Mouse (Mus musculus): Measurements from ENCODE around the gene Rps6kb1. TPM values are rescaled to one million over a fixed set of nuclear protein-coding genes. Genes with fewer than 3 reads are reported as not detected.

Rps6kb1 gene
- polyA plus RNA-seq, 1 experiment from 2014 or later: 54.8 TPM

DNA sequence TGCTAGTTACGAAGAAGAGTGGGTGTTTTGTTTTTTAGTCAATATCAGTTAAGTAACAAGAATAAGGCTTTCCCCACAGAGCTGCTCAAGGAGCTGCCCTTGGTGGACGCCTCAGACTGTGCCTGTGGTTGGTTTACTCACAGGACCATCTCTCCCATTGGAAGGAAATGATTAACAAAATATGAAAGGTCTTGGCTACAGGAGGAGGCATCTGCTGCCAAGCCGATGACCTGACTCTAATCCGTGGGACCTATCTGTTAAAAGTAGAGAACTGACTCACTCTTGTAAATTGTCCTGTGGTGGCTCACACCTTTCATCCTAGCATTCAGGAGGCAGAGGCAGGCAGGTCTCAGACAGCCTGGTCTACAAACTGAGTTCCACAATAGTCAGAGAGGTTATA lies 17.1 kb downstream of the Rps6kb1 start:
- Histone ChIP-seq H3K4me2 (no peak overlapping the region), H3K27me3 (no peaks in the 10 kb centered on the region), H3K4me3 (no peak overlapping the region), H3K36me3 (peaks cover 76% of the 10 kb centered on the region), H3K4me1 (replicated peaks) (no peaks in the 10 kb centered on the region), H3K9ac (no peak overlapping the region), H3K27ac (replicated peaks) (no peak overlapping the region), H3K9me3 (no peaks in the 10 kb centered on the region)
- ATAC-seq (ENCODE audit: low read depth): no peak
- 96% methylated on average over 4 of the region's 4 CpGs for WGBS

DNA sequence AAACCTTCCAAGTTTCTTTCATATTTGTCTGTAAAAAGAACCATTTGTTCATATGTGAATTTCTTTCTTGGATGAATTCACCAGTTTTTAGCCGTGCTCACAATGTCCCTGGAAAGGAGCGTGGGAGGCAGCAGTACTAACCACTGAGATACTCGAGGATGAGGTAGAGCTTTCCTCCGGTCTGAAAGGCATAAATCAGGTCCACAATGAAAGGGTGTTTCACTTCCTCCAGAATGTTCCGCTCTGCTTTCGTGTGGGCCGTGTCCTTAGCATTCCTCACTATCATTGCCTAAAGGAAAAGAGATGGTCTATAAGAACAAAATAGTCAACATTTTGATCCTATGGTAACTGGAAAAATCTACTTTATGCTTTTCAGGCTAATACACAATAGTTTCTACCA lies 24.9 kb downstream of the Rps6kb1 start:
- ATAC-seq (ENCODE audit: low read depth): no peak
- Histone ChIP-seq H3K27me3 (no peaks in the 10 kb centered on the region), H3K36me3 (peaks cover 82% of the 10 kb centered on the region), H3K4me3 (no peak overlapping the region), H3K27ac (replicated peaks) (no peak overlapping the region), H3K4me1 (replicated peaks) (no peaks in the 10 kb centered on the region), H3K9ac (no peak overlapping the region), H3K9me3 (no peaks in the 10 kb centered on the region), H3K4me2 (no peak overlapping the region)
- WGBS: 84% methylated on average over 7 of the region's 7 CpGs

DNA sequence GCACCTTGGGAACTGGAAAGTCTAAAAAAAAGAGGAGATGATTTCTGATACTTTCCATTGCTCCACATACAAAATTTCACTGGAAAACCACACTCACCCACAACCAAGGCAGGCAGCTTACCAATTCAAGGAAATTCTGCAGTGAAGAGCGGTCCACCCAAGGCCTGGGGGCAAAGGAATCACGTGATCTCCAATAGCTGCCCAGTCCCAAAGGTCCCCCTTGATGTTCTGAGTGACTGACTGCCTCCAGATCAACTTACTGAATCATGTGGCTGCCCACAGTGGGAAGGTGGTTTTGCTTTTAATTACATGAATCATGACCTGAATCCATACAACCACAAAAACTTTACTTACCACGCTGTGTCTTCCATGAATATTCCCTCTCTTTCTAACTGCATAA lies 27.4 kb downstream of the Rps6kb1 start:
- peaks cover 73% of the 10 kb centered on the region for H3K36me3 ChIP-seq
- ATAC-seq (ENCODE audit: low read depth): no peak

DNA sequence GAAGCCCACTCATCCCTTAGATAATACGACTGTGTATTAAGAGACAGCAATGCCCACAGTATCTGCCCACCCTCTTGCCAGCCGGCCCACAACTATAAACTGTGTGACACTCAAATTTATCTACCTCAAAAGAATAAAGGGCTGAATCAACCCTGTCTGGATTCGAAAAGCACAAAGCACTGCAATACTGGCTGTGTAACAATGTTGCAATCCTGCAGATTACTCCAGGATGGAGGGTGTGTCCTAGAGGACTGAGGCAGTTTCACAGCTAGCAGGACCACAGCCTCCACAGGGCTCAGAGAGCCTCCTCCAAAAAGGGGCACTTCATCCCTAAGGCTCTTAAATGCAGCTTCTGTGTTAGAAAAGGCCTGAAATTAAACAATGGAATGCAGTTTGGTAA lies 28.0 kb downstream of the Rps6kb1 start:
- ATAC-seq (ENCODE audit: low read depth): no peak
- no peak overlapping the region for H3K4me2 ChIP-seq
- H3K27me3 ChIP-seq: no peaks in the 10 kb centered on the region
- H3K27ac ChIP-seq (replicated peaks): no peak overlapping the region
- H3K4me3 ChIP-seq: no peak overlapping the region
- WGBS: 79% methylated on average over 3 of the region's 3 CpGs
- H3K36me3 ChIP-seq: peaks cover 73% of the 10 kb centered on the region
- H3K9me3 ChIP-seq: no peaks in the 10 kb centered on the region
- H3K4me1 ChIP-seq (replicated peaks): no peaks in the 10 kb centered on the region
- no peak overlapping the region for H3K9ac ChIP-seq

More for the DNA sequence above, 27.4 kb downstream of the Rps6kb1 start:
- WGBS: 84% methylated on average over 3 of the region's 3 CpGs
- Histone ChIP-seq H3K4me3 (no peak overlapping the region), H3K27ac (replicated peaks) (no peak overlapping the region), H3K27me3 (no peaks in the 10 kb centered on the region), H3K4me1 (replicated peaks) (no peaks in the 10 kb centered on the region), H3K9ac (no peak overlapping the region), H3K4me2 (no peak overlapping the region), H3K9me3 (no peaks in the 10 kb centered on the region)

- Histone ChIP-seq H3K4me2 (no peak overlapping the region), H3K4me1 (replicated peaks) (no peaks in the 10 kb centered on the region), H3K27ac (replicated peaks) (no peak overlapping the region), H3K9me3 (no peaks in the 10 kb centered on the region), H3K27me3 (no peaks in the 10 kb centered on the region), H3K36me3 (peaks cover 84% of the 10 kb centered on the region), H3K4me3 (no peak overlapping the region), H3K9ac (no peak overlapping the region)
- WGBS: 90% methylated on average over 2 of the region's 2 CpGs
- ATAC-seq (ENCODE audit: low read depth): no peak
Measured at GRCm38 (mm10) chr11:86507991-86508390, 36.6 kb downstream of the Rps6kb1 start.

DNA sequence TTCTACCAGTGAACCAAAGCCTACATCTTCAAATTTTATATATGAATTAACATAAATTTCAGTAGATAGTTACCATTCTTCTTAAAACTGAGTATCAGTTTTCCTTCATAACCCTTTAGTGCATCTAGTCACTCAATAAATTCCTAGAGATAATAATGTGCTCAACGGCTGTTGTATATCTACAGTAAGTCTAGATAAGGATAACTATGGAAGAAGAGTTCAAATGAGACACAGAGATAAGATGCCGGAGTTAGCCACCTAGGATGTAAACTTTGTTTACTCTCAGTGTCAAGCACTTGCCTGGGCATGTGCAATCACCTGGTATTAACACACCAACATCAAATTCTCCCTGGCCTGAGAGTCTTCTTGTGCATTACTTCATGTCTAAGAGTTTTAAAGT lies 37.3 kb downstream of the Rps6kb1 start:
- Histone ChIP-seq H3K27me3 (no peaks in the 10 kb centered on the region), H3K27ac (replicated peaks) (no peak overlapping the region), H3K36me3 (peaks cover 86% of the 10 kb centered on the region), H3K9me3 (no peaks in the 10 kb centered on the region), H3K4me2 (no peak overlapping the region), H3K4me1 (replicated peaks) (no peaks in the 10 kb centered on the region), H3K4me3 (no peak overlapping the region), H3K9ac (no peak overlapping the region)
- ATAC-seq (ENCODE audit: low read depth): no peak
- WGBS: 96% methylated on average over 2 of the region's 2 CpGs

DNA sequence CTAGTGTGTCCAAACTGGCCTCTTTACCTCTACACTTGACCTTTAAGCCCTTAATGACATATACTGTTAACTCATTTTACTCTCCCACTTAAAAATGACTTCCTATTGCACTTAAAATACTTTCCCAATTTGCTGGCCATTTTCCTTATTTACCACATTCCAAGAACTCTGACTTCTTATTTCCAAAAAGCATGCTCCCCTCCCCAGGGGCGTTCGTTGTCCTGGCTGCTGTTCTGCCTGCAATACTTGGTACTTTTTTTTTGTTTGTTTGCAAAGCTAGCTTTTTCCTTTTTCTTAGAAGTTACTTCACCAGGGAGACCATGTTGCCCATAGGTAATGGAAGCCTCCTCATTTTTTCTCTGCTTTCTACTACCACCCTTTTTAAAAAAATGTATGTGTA lies 41.5 kb downstream of the Rps6kb1 start:
- Histone ChIP-seq H3K27me3 (no peaks in the 10 kb centered on the region), H3K4me2 (no peak overlapping the region), H3K4me1 (replicated peaks) (no peaks in the 10 kb centered on the region), H3K36me3 (peaks cover 59% of the 10 kb centered on the region), H3K27ac (replicated peaks) (no peak overlapping the region), H3K9ac (no peak overlapping the region), H3K4me3 (no peak overlapping the region), H3K9me3 (no peaks in the 10 kb centered on the region)
- no peak for ATAC-seq (ENCODE audit: low read depth)
- 91% methylated on average over 2 of the region's 2 CpGs for WGBS

DNA sequence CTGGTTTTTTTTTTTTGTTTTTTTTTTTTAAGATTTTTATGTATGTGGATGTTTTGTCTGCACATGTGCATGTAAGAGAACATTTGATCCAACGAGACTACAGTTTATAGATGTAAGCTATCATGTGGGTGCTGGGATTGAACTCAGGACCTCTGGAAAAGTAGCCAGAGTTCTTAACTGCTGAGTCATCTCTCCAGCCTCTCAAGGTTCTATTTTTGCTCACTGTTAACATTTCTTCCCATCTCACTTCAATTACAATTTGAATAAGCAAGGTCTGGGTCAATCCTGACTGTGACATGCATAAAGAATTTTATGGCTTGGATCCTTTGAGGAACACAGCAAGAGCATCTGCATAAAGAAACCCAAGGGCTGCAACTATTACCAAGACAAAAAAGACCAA lies 43.8 kb downstream of the Rps6kb1 start:
- Histone ChIP-seq H3K4me2 (no peak overlapping the region), H3K4me3 (no peak overlapping the region), H3K4me1 (replicated peaks) (no peaks in the 10 kb centered on the region), H3K27me3 (no peaks in the 10 kb centered on the region), H3K9me3 (no peaks in the 10 kb centered on the region), H3K36me3 (peaks cover 52% of the 10 kb centered on the region), H3K27ac (replicated peaks) (no peak overlapping the region), H3K9ac (no peak overlapping the region)
- 50% methylated on average over 1 of the region's 1 CpGs for WGBS
- no peak for ATAC-seq (ENCODE audit: low read depth)

DNA sequence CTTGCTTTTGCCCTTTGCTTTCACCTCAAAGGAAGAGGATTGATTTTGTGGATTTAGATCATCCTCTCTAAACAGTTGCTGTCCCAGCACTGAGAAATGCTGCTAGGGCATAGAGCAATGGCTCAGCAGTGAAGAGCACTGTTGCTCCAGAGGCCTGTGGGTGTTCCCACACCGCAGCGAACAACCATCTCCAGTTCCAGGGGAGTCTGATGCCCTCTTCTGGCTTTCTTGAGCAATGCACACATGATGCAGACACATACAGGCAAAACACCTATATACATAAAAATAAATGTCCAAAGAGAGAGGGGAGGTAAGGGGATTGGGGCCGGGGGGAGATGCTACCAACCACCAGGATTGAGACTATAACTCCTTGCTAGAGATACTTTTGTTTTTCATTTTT lies 46.7 kb downstream of the Rps6kb1 start:
- no peak overlapping the region for H3K4me2 ChIP-seq
- no peaks in the 10 kb centered on the region for H3K4me1 ChIP-seq (replicated peaks)
- H3K9me3 ChIP-seq: no peaks in the 10 kb centered on the region
- no peak overlapping the region for H3K9ac ChIP-seq
- 78% methylated on average over 3 of the region's 3 CpGs for WGBS
- H3K27ac ChIP-seq (replicated peaks): no peak overlapping the region
- H3K27me3 ChIP-seq: no peaks in the 10 kb centered on the region
- no peak for ATAC-seq (ENCODE audit: low read depth)
- H3K4me3 ChIP-seq: no peak overlapping the region
- peaks cover 37% of the 10 kb centered on the region for H3K36me3 ChIP-seq

DNA sequence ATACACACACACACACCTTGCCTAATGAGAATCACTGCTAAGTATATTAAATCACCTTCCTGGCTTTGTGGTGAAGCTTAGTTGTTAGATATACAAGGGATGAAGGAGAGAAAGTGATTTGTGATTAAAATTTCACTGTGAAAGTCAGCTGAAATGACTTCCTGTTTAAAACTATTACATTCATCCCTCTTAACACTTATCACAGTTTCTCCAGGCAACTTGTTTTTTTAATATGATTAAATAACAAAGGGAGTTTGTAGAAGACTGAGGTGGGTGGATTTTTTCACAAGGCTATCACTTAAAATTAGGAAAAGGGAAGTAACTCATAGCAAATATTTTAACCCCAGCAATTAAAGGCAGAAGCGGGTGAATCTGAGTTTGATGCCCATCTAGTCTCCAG lies 47.2 kb downstream of the Rps6kb1 start:
- no peak overlapping the region for H3K4me2 ChIP-seq
- no peak overlapping the region for H3K4me3 ChIP-seq
- H3K4me1 ChIP-seq (replicated peaks): no peaks in the 10 kb centered on the region
- peaks cover 37% of the 10 kb centered on the region for H3K36me3 ChIP-seq
- no peak overlapping the region for H3K27ac ChIP-seq (replicated peaks)
- ATAC-seq (ENCODE audit: low read depth): no peak
- no peaks in the 10 kb centered on the region for H3K9me3 ChIP-seq
- no peaks in the 10 kb centered on the region for H3K27me3 ChIP-seq
- 98% methylated on average over 1 of the region's 1 CpGs for WGBS
- no peak overlapping the region for H3K9ac ChIP-seq

GRCm38 (mm10) chr11:86490782-86491181 lies 53.8 kb downstream of the Rps6kb1 start:
- Histone ChIP-seq H3K36me3 (peaks cover 35% of the 10 kb centered on the region), H3K27me3 (no peaks in the 10 kb centered on the region), H3K9ac (no peak overlapping the region), H3K27ac (replicated peaks) (no peak overlapping the region), H3K4me3 (no peak overlapping the region), H3K4me2 (no peak overlapping the region), H3K4me1 (replicated peaks) (peaks cover 5% of the 10 kb centered on the region), H3K9me3 (no peaks in the 10 kb centered on the region)
- 94% methylated on average over 1 of the region's 1 CpGs for WGBS
- no peak for ATAC-seq (ENCODE audit: low read depth)

- Histone ChIP-seq H3K27ac (replicated peaks) (peak overlapping the region; percentile 80), H3K27me3 (no peaks in the 10 kb centered on the region), H3K4me3 (peak overlapping the region; percentile 57), H3K9ac (peak overlapping the region; percentile 74), H3K36me3 (peaks cover 8% of the 10 kb centered on the region), H3K4me2 (peak overlapping the region; percentile 71), H3K4me1 (replicated peaks) (peaks cover 11% of the 10 kb centered on the region), H3K9me3 (no peaks in the 10 kb centered on the region)
- 1% methylated on average over 25 of the region's 25 CpGs for WGBS
- ATAC-seq (ENCODE audit: low read depth): peak; percentile 76
Measured at GRCm38 (mm10) chr11:86484910-86485510, 59.6 kb downstream of the Rps6kb1 start.

Measured in neural tube, embryonic 13.5 days (tissue).